Mouse (Mus musculus) G1E (cell line): ENCODE results near the gene Prep.

Source experiments
- CTCF ChIP-seq: IDR thresholded peaks from 2 replicates; pipeline ENCODE4 v1.5.1; 2012; ENCODE audit warnings: low read depth, low read length, inconsistent platforms, mixed read lengths
- POLR2AphosphoS5 ChIP-seq: IDR thresholded peaks from 2 replicates; pipeline ENCODE4 v1.6.1; 2012; ENCODE audit warnings: low read depth, low read length, inconsistent platforms; ENCODE audit not compliant: insufficient replicate concordance
- TAL1 ChIP-seq: conservative IDR thresholded peaks from 2 replicates; pipeline ENCODE4 v1.6.1; 2012; ENCODE audit warnings: low read depth, low read length, inconsistent platforms, mixed read lengths

DNA sequence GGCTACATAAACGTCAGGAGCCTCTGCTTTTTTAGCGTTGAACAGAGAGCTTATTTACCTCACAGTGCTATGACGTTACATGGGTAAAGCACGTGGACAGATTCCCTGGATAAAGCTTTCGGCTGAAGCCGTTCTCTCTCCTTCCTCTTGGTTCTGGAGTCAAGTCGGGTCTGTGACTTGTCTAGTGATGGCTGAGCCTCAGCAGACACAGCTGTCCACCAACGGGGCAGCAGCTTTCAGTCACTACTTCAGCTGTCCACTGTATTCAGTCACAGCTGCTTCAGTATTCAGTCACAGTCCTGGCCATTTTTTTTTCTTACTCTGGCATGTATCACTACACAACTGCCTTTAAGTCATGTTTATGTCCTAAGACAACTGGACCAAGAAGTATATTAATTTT lies 106.9 kb downstream of the Prep start:
- no peak for TF ChIP-seq CTCF
- TF ChIP-seq TAL1 = no peak
- TF ChIP-seq POLR2AphosphoS5 = no peak
